Mouse (Mus musculus) embryonic facial prominence, embryonic 11.5 days (tissue): Measurements from ENCODE around the gene Psenen. TPM values are rescaled to one million over a fixed set of nuclear protein-coding genes. Genes with fewer than 3 reads are reported as not detected.
A peak's percentile ranks its signal among the peaks of the same experiment; 100 is the strongest.

Experiments
- ATAC-seq: fragments of 200-750 bp; cut with Nextera tagmentation; replicated peaks from 2 replicates; pipeline ENCODE4 v1.8.0; 2017; ENCODE audit warnings: low read depth; ENCODE audit not compliant: insufficient number of reproducible peaks, low FRiP score, low TSS enrichment
- DNase-seq: peaks from one replicate; pipeline ENCODE4 v3.0.0-alpha.2; 2015; ENCODE audit warnings: low spot score
- H3K27ac ChIP-seq: fragments of 300-500 bp; sonication (generic); replicated peaks from 2 replicates; pipeline ENCODE4 v1.5.1; 2014; ENCODE audit warnings: mild to moderate bottlenecking, low read depth, low read length, control low read depth
- H3K27me3 ChIP-seq: fragments of 300-500 bp; sonication (generic); 2 replicates; pipeline ENCODE4 v1.6.1; 2014; ENCODE audit warnings: mild to moderate bottlenecking, low read length, moderate library complexity, mixed read lengths; ENCODE audit not compliant: control insufficient read depth, insufficient read depth
- H3K36me3 ChIP-seq: fragments of 300-500 bp; sonication (generic); replicated peaks from 2 replicates; pipeline ENCODE4 v1.6.1; 2014; ENCODE audit warnings: low read depth, mild to moderate bottlenecking, low read length, moderate library complexity, mixed read lengths; ENCODE audit not compliant: control insufficient read depth, insufficient read depth
- H3K4me1 ChIP-seq: fragments of 300-500 bp; sonication (generic); 2 replicates; pipeline ENCODE4 v1.6.1; 2014; ENCODE audit warnings: low read length, mixed read lengths; ENCODE audit not compliant: control insufficient read depth, insufficient read depth
- H3K4me2 ChIP-seq: fragments of 300-500 bp; sonication (generic); 2 replicates; pipeline ENCODE4 v1.6.1; 2014; ENCODE audit warnings: low read depth, mild to moderate bottlenecking, control low read depth, low read length, moderate library complexity
- H3K4me3 ChIP-seq: fragments of 300-500 bp; sonication (generic); 2 replicates; pipeline ENCODE4 v1.5.1; 2014; ENCODE audit warnings: low read depth, low read length, control low read depth
- H3K9ac ChIP-seq: fragments of 300-500 bp; sonication (generic); replicated peaks from 2 replicates; pipeline ENCODE4 v1.6.1; 2014; ENCODE audit warnings: mild to moderate bottlenecking, control low read depth, low read length
- H3K9me3 ChIP-seq: fragments of 300-500 bp; sonication (generic); replicated peaks from 2 replicates; pipeline ENCODE4 v1.6.1; 2016; ENCODE audit warnings: mild to moderate bottlenecking, low read length, inconsistent platforms, mixed read lengths; ENCODE audit not compliant: control insufficient read depth
- WGBS: fragments of 180-500 bp; shearing (Covaris S2); extraction: QIAGEN DNeasy Blood & Tissue Kit; methylation state at CpG from one replicate; pipeline ENCODE4 v1.1.7; 2014; 5-methylcytosine and 5-hydroxymethylcytosine counted together
- polyA plus RNA-seq: library from polyadenylated mRNA; unstranded; fragments of >200 nt; fragmentation: Nextera tagmentation; extraction: Ambion mirVana; gene quantifications from 2 replicates; pipeline ENCODE4 v1.2.1, GENCODE M21; 2014

Psenen gene
- polyA plus RNA-seq = 108 and 110 TPM in 2 replicates

DNA sequence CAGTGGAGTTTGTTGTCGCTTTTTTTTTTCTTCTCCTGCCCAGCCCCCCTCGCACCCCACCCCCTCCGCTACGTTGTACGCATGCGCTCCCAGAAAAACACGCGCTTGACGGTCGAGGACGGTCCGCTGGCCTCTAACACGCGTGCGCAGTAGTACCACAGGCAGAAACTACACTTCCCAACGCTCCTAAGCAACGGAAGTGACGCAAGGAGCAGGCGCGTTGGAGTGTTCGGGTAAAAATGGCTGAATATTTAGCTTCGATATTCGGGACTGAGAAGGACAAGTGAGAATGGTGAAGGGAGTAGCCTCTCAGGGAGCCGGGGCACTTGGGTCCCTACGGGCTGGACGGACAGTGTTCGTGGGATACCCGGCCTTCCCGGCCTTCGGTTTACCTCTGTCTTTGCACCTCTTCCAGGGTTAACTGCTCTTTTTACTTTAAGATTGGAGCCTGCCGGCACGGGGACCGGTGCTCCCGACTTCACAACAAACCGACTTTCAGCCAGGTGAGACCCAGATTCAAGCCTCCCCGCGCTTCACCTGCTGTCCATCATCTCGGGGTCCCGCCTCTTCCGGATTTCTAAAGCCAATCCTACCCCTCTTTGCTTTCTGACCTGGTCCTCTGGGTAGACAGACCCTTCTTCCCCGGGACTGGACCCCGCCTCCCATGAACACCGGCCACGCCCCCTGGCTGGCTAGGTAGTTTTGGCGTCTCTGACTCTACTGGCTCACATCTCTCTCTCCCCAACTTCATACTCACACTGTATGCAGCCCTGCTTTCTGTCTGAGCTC is at the start of gene Psenen, which contains the start of the genes U2af1l4 and Gm49396:
Psenen (minus strand) TSS at position 511 of the 789 bp plus-strand sequence.
U2af1l4 (plus strand) TSS at position 185 of the 789 bp plus-strand sequence.
Gm49396 (plus strand) TSS at position 228 of the 789 bp plus-strand sequence.
- Histone ChIP-seq H3K27me3 (no peaks in the 10 kb centered on the region), H3K4me1 (no peaks in the 10 kb centered on the region), H3K9me3 (no peaks in the 10 kb centered on the region), H3K36me3 (no peaks in the 10 kb centered on the region), H3K27ac (peak within 1 kb of the TSS; percentile 80), H3K4me3 (peak within 1 kb of the TSS; percentile 60), H3K4me2 (peak within 1 kb of the TSS; percentile 71), H3K9ac (peak within 1 kb of the TSS; percentile 71)
- peak; percentile 76 for ATAC-seq
- peak; percentile 99 for DNase-seq
- WGBS = under 1% methylated on average over 45 of the region's 45 CpGs

DNA sequence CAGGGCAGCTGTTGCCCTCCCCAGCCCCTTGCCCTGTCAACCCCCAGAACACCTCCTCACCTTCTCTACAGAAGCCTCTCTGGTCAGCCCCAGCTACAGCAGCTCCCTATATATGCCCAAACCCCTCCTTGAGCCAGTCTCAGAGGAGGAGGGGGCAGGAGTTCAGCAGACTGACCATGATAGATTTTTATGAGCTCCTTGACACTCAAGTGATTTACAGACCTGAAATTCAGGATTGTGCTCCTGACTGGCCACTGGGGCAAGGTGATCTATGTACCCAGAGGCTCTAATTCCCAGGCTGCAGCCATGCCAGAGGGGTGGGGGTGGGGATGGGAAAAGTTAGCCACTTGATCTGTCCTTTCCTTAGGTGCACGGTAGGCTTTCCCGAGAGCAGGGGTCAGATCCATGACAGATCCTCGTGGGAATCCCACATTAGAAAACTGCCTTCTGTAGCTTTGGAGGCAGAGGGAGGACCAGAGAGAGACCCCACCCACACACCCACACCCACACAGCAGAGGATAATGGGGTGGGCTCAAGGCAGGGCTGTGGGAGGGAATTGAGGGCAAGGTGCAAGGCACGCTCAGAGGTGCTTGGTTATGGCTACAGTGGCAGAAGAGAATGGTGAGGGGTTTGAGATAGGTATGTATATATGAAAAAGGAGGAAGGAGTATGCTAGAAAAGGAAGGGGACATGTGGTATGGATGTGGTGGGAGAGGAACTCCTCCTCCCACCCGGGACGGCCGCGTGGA is 49.4 kb upstream of the Psenen start, which contains the start of gene Upk1a:
Upk1a (minus strand) TSS at position 194 of the 749 bp plus-strand sequence.
- ATAC-seq (0 out of 2 replicates have a peak, but pooled peaks have one; percentile 16), DNase-seq (no peak)
- WGBS = 75% methylated on average over 8 of the region's 8 CpGs
- Histone ChIP-seq H3K4me1 (no peaks in the 10 kb centered on the region), H3K27me3 (no peaks in the 10 kb centered on the region), H3K27ac (no peak within 1 kb of the TSS), H3K4me3 (no peak within 1 kb of the TSS), H3K4me2 (no peak within 1 kb of the TSS), H3K9me3 (no peaks in the 10 kb centered on the region), H3K36me3 (peaks cover 2% of the 10 kb centered on the region; the same call in 1 of the 2 replicates), H3K9ac (no peak within 1 kb of the TSS)

DNA sequence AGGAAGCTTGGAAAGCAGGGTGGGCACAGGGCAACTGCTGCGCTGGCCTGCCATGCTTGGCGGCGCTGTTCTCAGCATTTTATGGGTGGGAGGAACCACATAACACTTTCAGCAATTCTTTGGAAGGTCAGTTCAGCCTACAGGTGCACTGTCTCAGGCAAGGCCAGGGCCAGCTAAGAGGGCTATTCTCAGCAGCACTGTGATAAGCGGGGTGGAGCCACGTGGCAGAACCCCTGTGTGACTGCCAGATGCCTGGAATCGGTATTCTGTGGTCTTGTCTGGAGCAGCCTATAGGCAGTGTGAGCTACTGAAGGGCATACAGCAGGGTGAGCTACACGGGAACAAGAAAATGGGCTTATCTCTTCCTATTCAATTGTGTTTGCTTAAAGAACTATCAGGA is 46.6 kb upstream of the Psenen start:
- ATAC-seq (no peak), DNase-seq (no peak)
- no peaks in the 10 kb centered on the region for H3K27me3 ChIP-seq
- H3K4me1 ChIP-seq = no peaks in the 10 kb centered on the region
- 61% methylated on average over 7 of the region's 7 CpGs for WGBS
- H3K9me3 ChIP-seq = no peaks in the 10 kb centered on the region
- H3K9ac ChIP-seq = no peak overlapping the region
- H3K36me3 ChIP-seq = no peaks in the 10 kb centered on the region
- no peak overlapping the region for H3K4me2 ChIP-seq
- no peak overlapping the region for H3K27ac ChIP-seq
- H3K4me3 ChIP-seq = no peak overlapping the region

DNA sequence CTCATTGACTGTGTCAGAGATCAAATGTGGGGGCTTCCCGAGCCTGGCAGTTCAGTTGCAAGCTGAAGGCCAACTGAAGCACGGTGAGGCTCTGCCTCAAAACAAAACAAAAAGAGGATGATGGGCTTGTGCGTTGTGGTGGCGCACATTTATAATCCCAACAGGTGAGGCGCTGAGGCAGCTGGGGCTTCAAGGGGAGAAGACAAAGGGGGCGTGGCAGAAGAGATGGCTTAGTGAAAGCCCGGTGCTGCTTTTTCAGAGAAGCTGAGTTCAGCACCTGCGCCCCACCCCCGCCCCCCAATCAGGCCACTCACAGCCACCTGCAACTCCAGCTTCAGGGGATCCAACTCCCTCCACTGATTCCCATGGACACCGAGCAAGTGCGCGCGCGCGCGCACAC is 45.0 kb upstream of the Psenen start:
- 51% methylated on average over 16 of the region's 16 CpGs for WGBS
- no peak overlapping the region for H3K4me2 ChIP-seq
- H3K4me1 ChIP-seq = no peaks in the 10 kb centered on the region
- no peaks in the 10 kb centered on the region for H3K9me3 ChIP-seq
- H3K27me3 ChIP-seq = no peaks in the 10 kb centered on the region
- H3K36me3 ChIP-seq = no peaks in the 10 kb centered on the region
- H3K4me3 ChIP-seq = no peak overlapping the region
- H3K9ac ChIP-seq = no peak overlapping the region
- ATAC-seq = no peak
- DNase-seq = no peak
- no peak overlapping the region for H3K27ac ChIP-seq

DNA sequence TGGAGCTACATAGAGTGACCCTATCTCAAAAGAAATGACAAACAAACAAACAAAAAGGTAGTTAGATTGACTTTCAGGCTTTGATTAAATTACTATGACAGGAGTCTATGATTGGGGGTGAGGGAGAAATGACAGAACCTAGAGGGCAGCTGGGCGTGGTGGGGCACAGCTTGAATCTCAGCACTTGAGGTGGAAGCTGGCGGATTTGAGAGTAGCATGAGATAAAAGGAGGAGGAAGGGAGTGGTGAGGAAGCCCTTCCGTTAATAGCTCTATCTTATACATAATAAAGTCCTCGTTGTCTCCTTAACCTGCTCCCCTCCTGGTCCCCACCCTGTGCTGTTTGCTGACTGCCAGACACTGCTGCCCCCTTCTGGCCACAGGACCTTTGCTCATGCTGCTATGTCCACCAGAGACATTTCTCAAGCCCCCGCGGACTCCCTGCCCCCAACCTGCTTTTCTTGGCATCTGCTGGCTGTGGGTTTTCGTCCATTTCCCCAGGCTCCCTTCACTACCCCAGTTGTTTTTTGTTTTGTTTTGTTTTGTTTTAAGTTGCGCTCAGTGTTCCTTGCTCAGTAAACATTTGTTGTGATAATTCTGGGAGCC is 44.4 kb upstream of the Psenen start:
- no peaks in the 10 kb centered on the region for H3K36me3 ChIP-seq
- no peak overlapping the region for H3K9ac ChIP-seq
- no peak overlapping the region for H3K4me2 ChIP-seq
- no peaks in the 10 kb centered on the region for H3K27me3 ChIP-seq
- no peaks in the 10 kb centered on the region for H3K9me3 ChIP-seq
- ATAC-seq (no peak; the same call in 1 of the 2 replicates), DNase-seq (peak; percentile 66)
- no peak overlapping the region for H3K4me3 ChIP-seq
- H3K4me1 ChIP-seq = no peaks in the 10 kb centered on the region
- 31% methylated on average over 8 of the region's 8 CpGs for WGBS
- no peak overlapping the region for H3K27ac ChIP-seq

GRCm38 (mm10) chr7:30604944-30605343 is 41.5 kb upstream of the Psenen start:
- Histone ChIP-seq H3K9me3 (no peaks in the 10 kb centered on the region), H3K4me1 (no peaks in the 10 kb centered on the region), H3K9ac (no peak overlapping the region), H3K36me3 (no peaks in the 10 kb centered on the region), H3K27me3 (no peaks in the 10 kb centered on the region), H3K4me3 (no peak overlapping the region), H3K4me2 (no peak overlapping the region), H3K27ac (no peak overlapping the region)
- DNase-seq (no peak), ATAC-seq (no peak)
- WGBS = 83% methylated on average over 8 of the region's 8 CpGs

DNA sequence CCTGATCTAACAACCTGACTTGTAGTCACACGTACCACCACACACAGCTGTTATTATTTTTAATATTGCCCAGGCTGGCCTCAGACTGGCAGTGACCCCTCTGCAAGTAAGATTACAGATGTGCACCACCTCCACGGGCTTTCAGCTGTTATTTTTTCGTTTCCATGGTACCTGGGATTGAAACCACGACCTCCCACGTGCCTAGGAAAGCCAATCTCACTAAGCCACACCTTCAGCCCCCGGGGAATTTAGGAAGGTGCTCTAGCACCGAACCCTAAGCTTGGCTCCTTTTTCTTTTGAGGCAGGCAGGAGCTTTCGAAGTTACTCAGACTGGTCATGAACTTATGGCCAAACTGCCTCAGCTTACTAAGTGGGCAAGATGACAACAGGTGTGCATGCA is 41.0 kb upstream of the Psenen start:
- DNase-seq (no peak), ATAC-seq (no peak)
- Histone ChIP-seq H3K36me3 (no peaks in the 10 kb centered on the region), H3K9me3 (no peaks in the 10 kb centered on the region), H3K9ac (no peak overlapping the region), H3K4me3 (no peak overlapping the region), H3K4me1 (no peaks in the 10 kb centered on the region), H3K27ac (no peak overlapping the region), H3K4me2 (no peak overlapping the region), H3K27me3 (no peaks in the 10 kb centered on the region)
- WGBS = 49% methylated on average over 8 of the region's 8 CpGs
